ENCODE assay signal across 8 mouse cellular contexts in genomic region chr6:47672741-47673140, GRCm38 (mm10).
DNase-seq lines count a peak whose midpoint lies in the region; ATAC-seq lines count a peak whose summit lies in the region.
"Not testable (repeated sequence)": the region's sequence is repeated elsewhere in the genome, so short reads cannot be mapped to it uniquely, and the experiment has no call there.

No protein-coding gene starts in this region.

- not testable (repeated sequence) for H3K36me3 ChIP-seq in embryonic facial prominence, embryonic 15.5 days; heart, embryonic 12.5 days

- not testable (repeated sequence) for ATAC-seq in embryonic facial prominence, embryonic 15.5 days (ENCODE audit: insufficient number of reproducible peaks, low FRiP score, low TSS enrichment, low read depth); heart, embryonic 12.5 days (ENCODE audit: insufficient number of reproducible peaks, low FRiP score)

- H3K27me3 ChIP-seq in embryonic facial prominence, embryonic 15.5 days; heart, embryonic 12.5 days (replicated peaks): not testable (repeated sequence)

- 7% methylated on average over 13 of the region's 33 CpGs for WGBS in embryonic facial prominence, embryonic 15.5 days
- WGBS in heart, embryonic 12.5 days = 0% methylated on average over 3 of the region's 33 CpGs

- H3K4me2 ChIP-seq in embryonic facial prominence, embryonic 15.5 days (replicated peaks) = peak overlapping the region; percentile 46
- H3K4me2 ChIP-seq in heart, embryonic 12.5 days = peak overlapping the region; percentile 67

- intact Hi-C loops in left cerebral cortex, postnatal 10 days (cut with DNase I) = not testable (repeated sequence)

- peak; percentile 61 for DNase-seq in adrenal gland, postnatal 10 days
- peak; percentile 41 for DNase-seq in kidney, adult 18-20 months
- peak; percentile 15 to 65 for DNase-seq in left cerebral cortex, postnatal 10 days (ENCODE audit: extremely low spot score in 1 of 2, low spot score in 2 of 2)
- DNase-seq in lung, postnatal 10 days = peak; percentile 56
- peak; percentile 11 to 13 for DNase-seq in right cerebral cortex, postnatal 36 days (ENCODE audit: low spot score in 2 of 2)
- DNase-seq in urinary bladder, adult 2 months (ENCODE audit: low spot score) = peak; percentile 55

- not testable (repeated sequence) for H3K27ac ChIP-seq in embryonic facial prominence, embryonic 15.5 days (replicated peaks); heart, embryonic 12.5 days (ENCODE audit: poor library complexity, severe bottlenecking)

- not testable (repeated sequence) for H3K9ac ChIP-seq in embryonic facial prominence, embryonic 15.5 days; heart, embryonic 12.5 days

- H3K4me1 ChIP-seq in embryonic facial prominence, embryonic 15.5 days; heart, embryonic 12.5 days (replicated peaks): not testable (repeated sequence)

- H3K9me3 ChIP-seq in embryonic facial prominence, embryonic 15.5 days (replicated peaks); heart, embryonic 12.5 days (replicated peaks): not testable (repeated sequence)

- H3K4me3 ChIP-seq in embryonic facial prominence, embryonic 15.5 days (replicated peaks) = peak overlapping the region; percentile 37
- H3K4me3 ChIP-seq in heart, embryonic 12.5 days = peak overlapping the region; percentile 47
